Mouse (Mus musculus): ENCODE results near the gene Nedd4.
"Not testable (repeated sequence)": the region's sequence is repeated elsewhere in the genome, so short reads cannot be mapped to it uniquely, and the experiment has no call there.

Nedd4 gene

DNA sequence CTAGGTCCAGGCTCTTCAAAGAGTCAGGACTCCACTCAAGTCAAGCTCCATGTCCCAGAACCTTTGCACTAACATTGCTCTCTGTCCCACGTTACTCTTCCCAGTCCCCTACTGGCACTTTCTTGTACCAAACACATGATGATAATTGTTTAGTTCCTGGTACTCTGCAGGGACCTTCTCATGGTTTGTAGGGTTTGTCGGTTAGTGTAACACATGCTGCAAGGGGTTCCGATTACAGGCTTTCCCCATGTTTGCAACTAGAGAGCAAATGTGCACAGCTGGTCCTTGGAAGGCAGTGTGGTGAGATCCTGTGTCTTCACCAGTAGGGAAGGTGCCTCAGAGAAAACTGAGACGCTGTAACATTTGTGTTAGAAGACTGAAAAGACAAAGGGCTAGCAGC lies 8.6 kb upstream of the Nedd4 start:
- peak; percentile 71 for DNase-seq (ENCODE audit: low read depth)

- DNase-seq (ENCODE audit: low read depth) = no peak
Observed at GRCm38 (mm10) chr9:72654593-72655242, 7.4 kb upstream of the Nedd4 start.

DNA sequence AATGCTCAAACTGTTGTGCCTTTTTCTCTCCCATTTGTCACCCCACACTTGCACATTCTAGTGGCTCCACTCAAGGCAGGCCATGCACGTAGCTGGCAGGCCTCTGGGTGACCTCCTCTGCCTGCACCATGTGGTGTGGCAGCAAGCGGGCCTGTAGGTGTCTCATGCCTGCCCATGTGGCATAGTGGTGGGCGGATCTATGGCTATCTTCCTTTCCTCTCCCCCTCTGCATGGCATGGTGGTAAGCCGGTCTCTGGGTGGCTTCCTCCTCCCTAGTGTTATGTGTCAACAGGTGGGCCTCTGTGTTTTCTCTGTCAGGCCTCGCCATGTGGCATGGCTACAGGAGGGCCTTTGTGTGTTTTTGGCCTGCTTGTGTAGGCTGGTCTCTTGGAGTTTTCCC lies 6.5 kb upstream of the Nedd4 start:
- DNase-seq (ENCODE audit: low read depth) = no peak

- no peak for DNase-seq (ENCODE audit: low read depth)
Observed at GRCm38 (mm10) chr9:72656491-72656890, 5.7 kb upstream of the Nedd4 start.

DNA sequence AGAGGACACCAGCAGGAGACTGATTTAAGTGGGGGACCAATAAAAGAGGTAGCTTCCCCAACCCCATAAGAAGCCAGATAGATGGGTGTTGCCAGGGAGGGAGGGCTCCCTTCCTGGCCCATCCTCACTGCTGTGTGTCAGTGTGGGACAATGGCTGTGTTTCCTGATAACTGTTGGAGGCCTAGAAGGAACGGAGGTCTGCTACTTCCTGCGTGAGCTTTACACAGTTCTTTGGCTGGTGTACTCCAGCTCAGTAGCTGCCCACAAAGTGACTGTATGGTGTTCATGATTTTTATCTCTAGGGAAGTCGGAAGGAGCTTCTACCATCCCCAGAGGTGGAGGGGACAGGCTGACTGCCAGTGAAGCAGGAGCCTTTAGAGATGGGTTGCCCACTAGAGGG lies 5.2 kb upstream of the Nedd4 start:
- no peak for DNase-seq (ENCODE audit: low read depth)

- no peak for DNase-seq (ENCODE audit: low read depth)
Observed at GRCm38 (mm10) chr9:72657694-72658093, 4.5 kb upstream of the Nedd4 start.

GRCm38 (mm10) chr9:72660139-72660538 lies 2.0 kb upstream of the Nedd4 start:
- DNase-seq (ENCODE audit: low read depth) = no peak

DNA sequence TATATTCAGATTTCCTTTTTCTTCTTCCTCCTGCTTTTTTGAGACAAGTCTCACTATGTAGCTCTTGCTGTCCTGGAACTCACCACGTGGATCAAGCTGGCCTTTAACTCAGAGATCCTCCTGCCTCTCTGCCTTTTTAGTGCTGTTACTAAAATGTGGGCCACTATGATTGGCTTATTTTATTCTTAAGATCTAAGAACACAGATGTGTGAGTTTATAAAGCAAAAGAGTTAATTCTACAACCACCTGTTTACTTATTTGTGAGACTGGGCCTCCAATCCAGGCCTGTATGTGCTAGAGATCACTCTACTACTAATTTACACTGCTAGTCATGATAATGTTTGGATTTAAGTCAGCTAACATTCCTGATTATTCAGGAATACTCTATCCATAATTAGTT lies 1.2 kb upstream of the Nedd4 start:
- no peak for DNase-seq (ENCODE audit: low read depth)

GRCm38 (mm10) chr9:72661561-72661894 lies 618 bp upstream of the Nedd4 start:
- DNase-seq (ENCODE audit: low read depth) = peak; percentile 84

- peak; percentile 90 for DNase-seq (ENCODE audit: low read depth)
Observed at GRCm38 (mm10) chr9:72662691-72663533, 766 bp downstream of the Nedd4 start.

GRCm38 (mm10) chr9:72663534-72663918 lies 1.4 kb downstream of the Nedd4 start:
- DNase-seq (ENCODE audit: low read depth) = no peak

DNA sequence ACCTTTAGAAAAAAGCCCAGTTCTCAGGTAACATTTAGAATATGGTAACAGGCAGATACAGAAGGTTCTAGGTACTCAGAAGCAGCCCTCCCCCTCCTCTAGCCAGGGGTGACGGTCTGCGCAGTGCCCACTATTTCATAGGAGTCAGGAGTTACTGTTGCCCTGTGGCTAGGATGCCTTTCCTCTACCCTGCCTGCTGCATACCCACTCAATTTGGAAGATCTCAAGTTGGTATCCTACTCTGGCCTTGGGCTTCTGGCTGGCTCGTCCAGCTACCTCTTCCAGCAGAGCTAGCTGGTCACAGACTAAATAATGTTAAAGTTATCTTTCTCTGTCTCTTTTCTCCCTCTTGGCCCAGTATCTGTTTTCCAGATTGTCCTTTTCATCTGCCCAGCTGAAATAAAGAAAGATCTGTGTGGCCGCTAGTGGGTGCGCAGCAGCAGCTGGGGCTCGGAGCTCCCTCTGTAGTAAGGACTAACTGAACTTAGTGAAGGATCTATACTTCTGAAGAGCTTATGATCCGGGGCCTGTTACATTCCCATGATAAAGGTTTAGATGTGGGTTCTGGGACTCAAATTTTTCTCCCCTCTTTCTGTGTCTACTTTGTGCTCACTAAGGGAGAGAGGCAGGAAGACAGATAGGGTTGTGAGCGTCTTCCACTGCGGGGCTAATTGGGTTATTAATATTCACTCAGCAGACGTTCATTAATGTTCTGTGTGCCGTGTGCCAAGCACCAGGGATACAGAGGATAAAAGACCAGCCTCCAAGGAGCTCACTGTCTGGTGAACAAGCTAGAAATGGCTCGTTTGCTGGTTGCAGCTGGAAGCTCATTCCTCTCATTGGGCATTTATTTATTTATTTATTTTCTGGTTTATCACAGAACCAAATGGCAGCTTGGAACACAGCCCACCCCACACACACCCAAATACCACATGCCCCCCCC lies 2.5 kb downstream of the Nedd4 start:
- DNase-seq (ENCODE audit: low read depth) = peak; percentile 65

GRCm38 (mm10) chr9:72665517-72665916 lies 3.4 kb downstream of the Nedd4 start:
- no peak for DNase-seq (ENCODE audit: low read depth)

DNA sequence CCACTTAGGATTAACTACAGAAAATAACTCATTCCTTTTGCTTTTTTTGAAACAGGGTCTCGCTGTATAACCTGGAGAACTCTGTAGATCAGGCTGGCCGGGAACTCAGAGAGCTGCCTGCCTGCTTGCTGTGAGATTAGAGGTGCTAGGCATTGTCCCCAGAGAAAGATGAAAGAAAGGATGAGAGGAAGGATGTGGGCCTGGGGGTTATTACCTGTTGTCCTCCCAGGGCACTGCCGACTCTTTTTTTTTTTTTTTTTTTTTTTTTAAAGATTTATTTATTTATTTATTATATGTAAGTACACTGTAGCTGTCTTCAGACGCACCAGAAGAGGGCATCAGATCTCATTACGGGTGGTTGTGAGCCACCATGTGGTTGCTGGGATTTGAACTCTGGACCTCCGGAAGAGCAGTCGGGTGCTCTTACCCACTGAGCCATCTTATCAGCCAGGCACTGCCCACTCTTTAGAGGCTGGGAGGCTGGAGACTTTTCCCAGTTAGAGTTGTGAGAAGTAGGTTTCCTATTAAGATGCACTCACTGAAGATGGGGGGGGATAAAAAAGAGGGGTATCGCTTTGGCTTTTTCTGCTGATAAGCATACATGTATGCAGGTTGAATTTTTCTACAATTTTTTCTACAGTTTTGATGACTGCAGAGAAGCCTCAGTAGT lies 4.3 kb downstream of the Nedd4 start:
- DNase-seq (ENCODE audit: low read depth) = not testable (repeated sequence)

GRCm38 (mm10) chr9:72667126-72667525 lies 5.0 kb downstream of the Nedd4 start:
- no peak for DNase-seq (ENCODE audit: low read depth)

GRCm38 (mm10) chr9:72669383-72669782 lies 7.2 kb downstream of the Nedd4 start:
- DNase-seq (ENCODE audit: low read depth) = no peak

GRCm38 (mm10) chr9:72672361-72672760 lies 10.2 kb downstream of the Nedd4 start:
- peak; percentile 88 for DNase-seq (ENCODE audit: low read depth)

DNA sequence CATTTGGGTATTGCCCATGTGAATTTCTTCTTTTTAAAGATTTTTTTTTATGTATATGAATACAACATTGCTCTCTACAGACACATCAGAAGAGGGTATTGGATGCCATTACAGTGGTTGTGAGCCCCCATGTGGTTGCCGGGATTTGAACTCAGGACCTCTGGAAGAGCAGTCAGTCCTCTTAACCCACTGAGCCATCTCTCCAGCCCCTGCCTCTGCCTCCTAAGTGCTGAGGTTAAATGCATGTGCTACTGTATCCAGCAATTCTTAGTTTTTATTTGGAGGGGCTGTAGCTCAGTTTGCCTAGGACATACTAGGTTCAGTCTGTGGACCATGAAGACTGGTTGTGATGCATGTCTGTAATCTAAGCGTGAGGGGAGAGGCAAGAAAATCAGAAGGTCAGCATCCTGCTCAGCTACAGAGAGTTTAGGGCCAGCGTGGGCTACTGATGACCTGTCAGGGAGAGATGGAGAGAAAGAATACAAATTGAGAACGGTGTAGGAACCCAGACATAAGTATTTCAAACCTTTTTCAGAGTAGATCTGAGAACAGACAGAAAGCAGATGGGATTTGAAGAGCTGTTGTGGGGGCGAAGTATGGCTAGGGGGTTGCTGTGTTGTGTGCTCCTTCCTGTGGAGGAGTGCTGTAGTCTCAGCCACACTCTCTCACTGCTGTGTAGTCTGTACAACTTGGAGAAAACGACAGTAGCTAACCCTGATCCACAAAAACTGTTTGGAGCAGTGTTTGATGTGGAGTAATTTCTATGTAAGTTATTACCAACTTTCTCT lies 13.0 kb downstream of the Nedd4 start:
- no peak for DNase-seq (ENCODE audit: low read depth)

GRCm38 (mm10) chr9:72675745-72676200 lies 13.6 kb downstream of the Nedd4 start:
- no peak for DNase-seq (ENCODE audit: low read depth)

DNA sequence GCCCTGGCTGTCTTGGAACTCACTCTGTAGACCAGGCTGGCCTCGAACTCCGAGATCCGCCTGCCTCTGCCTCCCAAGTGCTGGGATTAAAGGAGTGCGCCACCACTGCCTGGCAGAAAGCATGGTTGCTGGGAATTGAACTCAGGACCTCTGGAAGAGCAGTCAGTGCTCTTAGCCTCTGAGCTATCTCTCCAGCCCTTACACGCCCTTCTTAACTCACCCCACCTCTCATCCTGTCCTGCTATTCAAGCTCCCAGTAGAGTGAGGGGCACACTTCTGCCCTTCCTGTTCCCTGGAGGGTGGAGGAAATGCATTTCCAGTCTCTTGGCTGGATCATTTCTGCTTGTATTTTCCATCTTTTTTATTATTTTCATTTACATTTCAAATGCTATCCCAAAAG lies 15.5 kb downstream of the Nedd4 start:
- no peak for DNase-seq (ENCODE audit: low read depth)

DNA sequence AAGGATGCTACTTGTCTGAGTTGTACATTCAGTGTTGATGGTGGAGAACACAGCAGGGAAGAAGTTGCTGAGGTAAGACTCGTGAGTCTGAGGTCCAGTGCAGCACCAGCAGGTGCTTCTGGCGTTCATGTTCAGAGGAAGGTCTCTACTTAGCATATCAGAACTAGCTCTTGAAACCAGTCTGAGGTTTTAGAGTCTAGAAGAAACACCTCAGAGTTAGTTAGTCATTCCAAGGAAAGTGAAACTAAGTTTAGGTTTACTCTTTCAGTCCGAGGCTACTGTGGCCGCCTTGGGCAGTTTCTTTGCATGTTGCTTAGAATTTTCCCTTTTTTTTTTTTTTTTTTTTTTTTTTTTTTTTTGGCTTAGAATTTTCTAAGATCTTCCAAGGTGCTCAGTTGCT lies 16.6 kb downstream of the Nedd4 start:
- DNase-seq (ENCODE audit: low read depth) = no peak

Data from NIH3T3 (cell line).